Mouse (Mus musculus) CH12.LX (cell line): ENCODE data around the gene Prkx.

Source experiments
- CHD1 ChIP-seq: IDR thresholded peaks from 2 replicates; pipeline ENCODE4 v1.6.1; 2012; ENCODE audit warnings: low read depth, low read length, improper control_type of control experiment, inconsistent platforms
- CTCF ChIP-seq, 2 experiments: IDR thresholded peaks in 1 of 2; conservative IDR thresholded peaks in 1 of 2; 2 replicates each; pipeline ENCODE4 v1.5.1; 2011 to 2012; ENCODE audit warnings: low read depth in 2 of 2, low read length in 2 of 2, improper control_type of control experiment in 1 of 2, inconsistent platforms in 1 of 2, mild to moderate bottlenecking in 1 of 2, moderate library complexity in 1 of 2
- EP300 ChIP-seq: IDR thresholded peaks from 2 replicates; pipeline ENCODE4 v1.6.1; 2011; ENCODE audit warnings: low read length, improper control_type of control experiment
- HCFC1 ChIP-seq: IDR thresholded peaks from 2 replicates; pipeline ENCODE4 v1.6.1; 2012; ENCODE audit warnings: low read depth, mild to moderate bottlenecking, inconsistent platforms, low read length, improper control_type of control experiment
- MAFK ChIP-seq: IDR thresholded peaks from 2 replicates; pipeline ENCODE4 v1.6.1; 2011; ENCODE audit warnings: low read length, improper control_type of control experiment; ENCODE audit not compliant: insufficient replicate concordance
- PAX5 ChIP-seq: IDR thresholded peaks from 2 replicates; pipeline ENCODE4 v1.6.1; 2012; ENCODE audit warnings: low read length, inconsistent platforms, mixed read lengths
- POLR2A ChIP-seq: IDR thresholded peaks from 2 replicates; pipeline ENCODE4 v1.6.1; 2011; ENCODE audit warnings: low read depth, mild to moderate bottlenecking, improper control_type of control experiment, low read length
- POLR2AphosphoS2 ChIP-seq: IDR thresholded peaks from 2 replicates; pipeline ENCODE4 v1.6.1; 2011; ENCODE audit warnings: low read depth, low read length, improper control_type of control experiment
- RAD21 ChIP-seq: IDR thresholded peaks from 2 replicates; pipeline ENCODE4 v1.6.1; 2011; ENCODE audit warnings: low read depth, mild to moderate bottlenecking, low read length, improper control_type of control experiment, moderate library complexity
- TBP ChIP-seq: conservative IDR thresholded peaks from 2 replicates; pipeline ENCODE4 v1.6.1; 2011; ENCODE audit warnings: low read depth, low read length, improper control_type of control experiment
- UBTF ChIP-seq: IDR thresholded peaks from 2 replicates; pipeline ENCODE4 v1.6.1; 2012; ENCODE audit warnings: low read depth, mild to moderate bottlenecking, inconsistent platforms, low read length, improper control_type of control experiment, moderate library complexity
- USF1 ChIP-seq: IDR thresholded peaks from 2 replicates; pipeline ENCODE4 v1.6.1; 2014; ENCODE audit warnings: low read depth, mild to moderate bottlenecking, inconsistent platforms, low read length, improper control_type of control experiment
- USF2 ChIP-seq: conservative IDR thresholded peaks from 2 replicates; pipeline ENCODE4 v1.6.1; 2011; ENCODE audit warnings: low read depth, low read length, improper control_type of control experiment

DNA sequence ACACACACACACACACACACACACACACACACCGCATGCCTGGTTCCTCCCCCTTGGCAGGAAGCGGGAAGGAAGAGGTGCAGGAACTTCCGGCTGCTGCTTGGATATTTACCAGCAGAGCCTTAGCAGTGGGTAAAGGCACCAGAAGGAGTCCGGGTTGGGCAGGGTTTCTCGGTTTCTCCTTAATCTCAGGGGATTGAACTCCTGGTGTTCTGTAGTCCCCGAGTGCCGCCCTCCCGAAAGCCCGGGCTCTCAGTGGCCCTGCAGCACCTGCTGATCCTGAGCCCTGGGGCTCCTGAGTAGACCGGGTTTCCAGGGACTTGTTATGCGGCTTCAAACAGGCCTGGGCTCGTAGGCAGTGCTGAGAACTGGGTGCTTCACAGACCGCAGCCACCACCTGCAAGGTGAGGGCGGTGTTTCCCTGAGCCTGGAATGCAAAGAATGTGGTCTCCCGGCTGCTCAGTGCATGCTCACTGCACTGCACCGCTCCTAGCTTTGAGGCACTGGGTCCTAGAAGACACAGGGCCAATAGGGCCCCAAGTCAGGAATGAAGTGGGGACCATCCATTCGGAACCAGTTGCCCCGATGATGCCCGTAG lies at the start of gene Prkx:
- TF ChIP-seq PAX5 (no peak), MAFK (no peak), CHD1 (peak; percentile 85), EP300 (peak; percentile 73), HCFC1 (0 out of 2 replicates have a peak, but pooled peaks have one; percentile 41), POLR2A (no peak), UBTF (no peak), TBP (no peak), POLR2AphosphoS2 (no peak), USF1 (no peak), USF2 (no peak), CTCF (conservative IDR thresholded peaks at IDR 0.05 in 1 of 2, IDR thresholded peaks at IDR 0.05 in 1 of 2; ENCODE audit: low read depth in 2 of 2, low read length in 2 of 2) (no peak), RAD21 (no peak)
